Mouse (Mus musculus) liver, postnatal 0 days (tissue): ENCODE measurements around the gene Fbxl21.

ENCODE experiments used
- CTCF ChIP-seq: sonication (generic); IDR thresholded peaks from 2 replicates; pipeline ENCODE4 v1.5.1; 2016; ENCODE audit warnings: antibody characterized with exemption, low read depth
- EP300 ChIP-seq: IDR thresholded peaks from 2 replicates; pipeline ENCODE4 v1.6.1; 2016; ENCODE audit warnings: antibody characterized with exemption, low read depth, mild to moderate bottlenecking

DNA sequence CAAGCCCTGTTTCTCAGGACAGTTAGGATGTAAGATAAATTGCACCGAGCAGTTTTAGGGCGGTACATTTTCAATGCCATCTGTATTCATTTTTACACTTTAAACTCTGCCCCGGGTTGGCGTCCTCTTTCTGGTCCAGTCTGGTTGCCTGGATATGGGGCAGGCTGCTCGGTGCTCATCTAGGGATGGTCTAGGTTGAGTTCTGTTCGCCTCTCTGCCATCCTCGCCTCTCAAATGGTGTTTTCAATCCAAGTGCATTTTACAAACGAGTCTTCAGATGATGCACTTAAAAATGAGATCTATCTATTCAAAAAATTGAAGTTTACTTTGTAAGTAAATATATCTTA is 522 bp downstream of the Fbxl21 start:
- TF ChIP-seq CTCF = no peak
- TF ChIP-seq EP300 = no peak
